Mouse (Mus musculus) erythroid progenitor cell, adult 5-6 weeks (primary cell): ENCODE data around the gene Sbf2. TPM values are rescaled to one million over a fixed set of nuclear protein-coding genes. Genes with fewer than 3 reads are reported as not detected.
"Not testable (repeated sequence)": the region's sequence is repeated elsewhere in the genome, so short reads cannot be mapped to it uniquely, and the experiment has no call there.

ENCODE experiments used
- ATAC-seq: replicated peaks from 2 replicates; pipeline ENCODE4 v1.8.0; 2016; ENCODE audit warnings: moderate number of reproducible peaks, mild to moderate bottlenecking, moderate TSS enrichment, inconsistent platforms; ENCODE audit not compliant: poor library complexity, low FRiP score, severe bottlenecking
- total RNA-seq, 2 experiments: library from RNA; stranded (forward) in 1 of 2; stranded (reverse) in 1 of 2; fragments of 150-400 nt in 1 of 2; fragments of 186-747, 209-891 nt in 1 of 2; gene quantifications; 2 replicates each; pipeline versions ENCODE4 v1.2.3 to v1.2.4; 2015 to 2017; ENCODE audit warnings: low replicate concordance in 2 of 2

The Sbf2 gene
- total RNA-seq, 2 experiments from 2014 or later, result 0.38 to 10.9 TPM

DNA sequence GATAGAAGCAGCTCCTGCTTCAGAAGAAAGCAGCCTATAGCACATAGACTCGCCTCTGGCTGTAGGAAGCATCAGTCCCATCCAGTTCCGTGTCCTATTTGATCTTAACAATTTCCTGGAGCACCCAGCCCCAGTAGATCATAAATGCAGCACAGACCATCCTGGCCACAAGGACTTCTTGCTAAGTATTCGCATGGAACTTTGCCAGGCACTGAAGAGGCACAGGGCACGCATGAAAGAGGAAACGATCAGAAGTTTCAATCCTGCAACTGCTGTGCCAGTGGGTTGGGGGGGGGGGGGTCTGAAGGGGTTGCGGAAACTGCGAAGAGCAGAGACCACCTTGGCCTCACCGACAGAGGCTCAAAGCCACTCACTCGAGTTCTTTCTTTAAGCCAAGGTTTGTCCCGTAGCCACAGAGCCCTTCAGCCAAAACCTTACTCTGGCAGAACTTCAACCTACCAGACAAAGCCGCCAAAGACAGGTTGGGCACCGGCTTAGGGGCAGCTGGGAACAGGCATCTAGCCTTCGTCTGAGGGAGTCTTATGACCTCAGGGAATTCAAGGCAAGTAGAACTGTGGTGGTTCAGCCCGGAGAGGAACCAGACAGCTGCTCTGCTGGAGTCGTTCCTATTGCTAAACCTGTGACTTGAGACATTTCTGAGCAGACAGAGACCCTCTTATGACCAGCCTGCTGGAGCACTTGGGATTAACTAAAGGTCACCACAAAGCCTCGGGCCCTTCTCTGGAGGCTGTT is 16.6 kb upstream of the Sbf2 start:
- no peak for ATAC-seq

DNA sequence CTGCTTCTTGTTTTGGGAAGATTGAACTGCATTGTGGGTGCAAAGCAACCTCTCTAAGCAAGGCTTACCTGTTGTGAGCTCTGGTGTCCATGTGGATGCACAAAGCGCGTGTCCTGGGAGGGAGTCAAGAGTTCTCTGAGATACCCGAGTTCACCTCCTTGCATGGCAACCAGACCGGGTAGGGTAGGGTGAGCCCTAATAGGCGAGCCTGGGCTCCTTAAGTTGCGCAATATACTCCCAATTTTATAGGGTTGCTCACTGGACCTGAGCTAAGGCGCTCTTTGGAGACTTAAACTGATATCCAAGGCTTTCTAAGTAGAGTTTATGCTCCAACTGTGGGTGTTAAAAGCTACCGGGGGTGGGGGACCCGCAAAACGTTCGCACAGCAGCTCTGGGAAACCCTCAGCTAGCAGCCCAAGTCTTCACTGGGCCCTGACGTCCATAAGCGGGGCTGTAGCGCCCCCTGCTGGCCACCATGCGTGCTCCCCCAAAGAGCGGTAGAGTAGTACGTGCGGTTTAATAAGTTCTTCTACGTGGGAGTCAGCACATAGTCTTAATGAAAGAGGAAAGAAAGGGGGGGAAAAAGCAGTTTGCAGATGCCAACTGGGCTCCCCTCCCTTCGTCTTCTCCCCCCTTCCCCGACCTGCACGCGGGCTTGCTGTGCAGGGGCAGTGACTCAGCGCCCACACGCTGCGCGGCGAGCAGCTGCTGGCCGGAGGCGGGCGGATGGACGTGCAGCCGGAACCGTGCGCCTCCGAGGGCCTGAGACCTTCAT is 15.4 kb upstream of the Sbf2 start:
- ATAC-seq, result no peak

DNA sequence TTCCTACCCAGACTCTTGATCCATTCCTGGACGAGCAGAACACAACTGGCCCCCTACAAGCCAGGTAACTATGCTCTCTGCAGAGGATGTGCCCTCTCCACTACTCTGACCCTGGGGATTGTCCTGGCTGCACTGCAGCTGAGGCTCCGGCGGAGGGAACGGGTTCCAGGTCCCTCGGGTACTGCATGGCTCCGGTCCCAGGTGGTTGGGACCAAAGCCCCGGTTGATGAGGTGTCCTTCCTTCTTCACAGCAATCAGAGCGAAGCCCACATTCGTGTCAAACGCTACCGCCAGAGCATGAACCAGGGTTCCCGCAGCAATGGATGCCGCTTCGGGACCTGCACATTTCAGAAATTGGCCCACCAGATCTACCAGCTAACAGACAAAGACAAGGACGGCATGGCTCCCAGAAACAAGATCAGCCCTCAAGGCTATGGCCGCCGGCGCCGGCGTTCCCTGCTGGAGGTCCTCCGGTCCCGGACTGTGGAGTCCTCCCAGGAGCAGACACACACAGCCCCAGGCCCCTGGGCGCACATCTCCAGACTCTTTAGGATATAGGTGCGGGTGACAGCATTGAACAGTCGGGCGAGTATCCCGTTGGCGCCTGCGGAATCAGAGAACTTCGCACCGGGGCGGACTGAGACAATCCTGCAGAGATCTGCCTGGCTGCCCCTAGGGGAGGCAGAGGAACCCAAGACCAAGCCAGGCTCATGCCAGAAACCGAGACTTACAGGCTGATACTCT is 14.1 kb upstream of the Sbf2 start:
- ATAC-seq, result no peak

DNA sequence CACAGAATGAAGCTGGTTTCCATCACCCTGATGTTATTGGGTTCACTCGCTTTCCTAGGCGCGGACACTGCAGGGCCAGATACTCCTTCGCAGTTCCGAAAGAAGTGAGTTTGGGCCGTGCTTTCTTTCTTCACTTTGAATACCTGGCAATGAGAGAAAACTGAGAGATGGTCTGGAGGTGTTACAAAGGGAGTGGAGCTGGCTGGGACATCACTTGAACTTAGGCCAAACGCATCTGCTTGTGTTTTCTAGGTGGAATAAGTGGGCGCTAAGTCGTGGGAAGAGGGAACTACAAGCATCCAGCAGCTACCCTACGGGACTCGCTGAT is 13.5 kb upstream of the Sbf2 start:
- no peak for ATAC-seq

DNA sequence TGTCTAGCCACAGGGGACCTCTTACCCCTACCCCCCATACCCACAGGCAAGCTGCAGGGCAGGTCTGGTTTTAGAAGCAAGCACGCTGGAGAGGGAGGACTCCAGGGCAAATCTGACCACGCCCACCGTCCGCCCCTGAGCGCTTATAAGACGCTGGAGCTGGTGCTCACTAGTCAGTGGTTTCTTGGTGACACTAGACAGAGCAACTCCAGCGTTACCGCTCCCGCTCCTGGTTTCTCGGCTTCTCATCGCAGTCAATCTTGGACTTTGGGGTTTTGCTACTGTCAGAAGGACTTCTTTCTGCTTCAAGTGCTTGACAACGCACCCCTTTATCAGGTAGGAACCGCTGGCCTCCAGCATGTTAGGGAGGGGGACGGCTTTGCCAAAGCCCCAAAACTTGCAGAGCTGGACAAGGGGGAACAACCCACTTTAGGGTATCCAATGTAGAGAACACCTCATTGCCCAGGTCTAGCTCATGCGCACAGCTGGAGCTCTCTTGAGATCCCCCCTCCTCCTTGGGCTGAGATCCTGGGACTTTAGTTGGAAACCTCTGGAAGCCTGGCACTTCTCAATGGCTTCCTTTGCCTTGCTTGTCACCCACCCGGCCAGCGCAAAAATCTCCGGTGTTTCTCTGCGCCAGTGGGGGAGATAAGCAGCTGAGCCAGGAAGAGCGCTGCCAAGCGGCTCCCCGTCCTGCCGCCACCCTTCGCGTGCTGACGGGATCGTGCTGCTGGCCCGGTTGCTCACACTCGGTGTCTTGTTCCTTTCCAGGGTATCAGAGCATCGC is 13.0 kb upstream of the Sbf2 start, which contains the start of gene Adm:
Gene Adm (plus strand): TSS at position 176 of the 787 bp plus-strand sequence.
- ATAC-seq, result no peak

DNA sequence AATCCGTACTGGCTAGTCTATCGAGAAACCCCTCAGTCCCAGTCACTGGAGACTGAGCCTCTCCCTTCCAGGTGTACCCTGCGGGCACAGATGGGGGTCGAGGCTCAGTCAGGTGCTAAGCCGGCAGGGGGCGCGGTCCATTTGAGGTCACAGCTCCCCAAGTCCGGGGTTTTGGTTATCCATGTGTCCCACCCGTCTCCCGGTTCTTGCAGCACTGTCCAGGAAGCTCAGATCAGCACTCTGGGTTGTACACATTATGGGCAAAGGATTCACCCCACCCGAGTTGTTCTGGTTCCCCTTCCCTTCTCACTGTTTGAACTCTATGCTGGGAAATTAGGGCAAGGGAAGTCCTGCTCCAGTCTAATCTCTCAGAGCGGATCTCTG is 12.4 kb upstream of the Sbf2 start:
- ATAC-seq, result no peak

DNA sequence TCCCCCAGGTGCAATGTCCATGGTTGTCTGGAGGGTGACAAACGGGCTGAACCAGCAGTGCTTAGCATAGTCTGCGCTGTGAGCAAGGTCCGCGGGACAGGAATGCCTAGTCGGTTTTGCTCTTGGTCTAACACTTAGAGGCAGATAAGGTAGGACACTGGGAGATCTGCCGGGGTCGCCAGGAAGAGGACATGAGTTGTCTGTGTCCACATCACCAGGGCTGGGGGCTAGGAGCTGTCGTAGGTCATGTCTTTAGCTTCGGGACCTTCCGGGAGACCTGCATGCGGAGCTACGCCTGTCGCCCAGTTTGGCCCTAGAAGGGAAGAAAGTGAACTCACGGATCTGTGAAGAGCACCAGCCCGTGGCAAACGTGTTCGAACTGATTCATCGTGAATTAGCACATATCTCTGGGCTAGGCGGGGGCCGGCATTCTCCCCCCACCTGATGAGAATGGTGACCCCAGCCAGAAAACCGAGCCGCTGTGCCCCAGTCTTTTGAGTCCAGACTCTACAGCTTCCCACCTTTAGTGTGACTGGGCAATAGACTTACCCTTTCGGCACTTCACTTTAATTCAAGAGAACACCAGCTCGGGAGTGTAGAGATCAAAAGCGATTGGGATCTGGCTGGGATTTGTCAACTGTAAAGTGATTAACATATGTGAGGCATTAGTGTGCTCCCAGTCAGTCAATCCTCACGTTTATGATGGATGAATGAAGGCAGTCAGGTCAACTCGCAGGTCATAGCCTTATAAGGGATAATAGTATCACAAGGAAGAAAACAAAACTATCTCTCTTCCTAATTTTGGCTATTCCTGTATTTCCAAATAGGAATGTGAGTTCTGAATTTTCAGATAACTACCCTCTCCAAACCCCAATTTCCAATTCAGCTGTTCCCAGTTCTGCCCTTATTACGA is 11.7 kb upstream of the Sbf2 start:
- no peak for ATAC-seq

DNA sequence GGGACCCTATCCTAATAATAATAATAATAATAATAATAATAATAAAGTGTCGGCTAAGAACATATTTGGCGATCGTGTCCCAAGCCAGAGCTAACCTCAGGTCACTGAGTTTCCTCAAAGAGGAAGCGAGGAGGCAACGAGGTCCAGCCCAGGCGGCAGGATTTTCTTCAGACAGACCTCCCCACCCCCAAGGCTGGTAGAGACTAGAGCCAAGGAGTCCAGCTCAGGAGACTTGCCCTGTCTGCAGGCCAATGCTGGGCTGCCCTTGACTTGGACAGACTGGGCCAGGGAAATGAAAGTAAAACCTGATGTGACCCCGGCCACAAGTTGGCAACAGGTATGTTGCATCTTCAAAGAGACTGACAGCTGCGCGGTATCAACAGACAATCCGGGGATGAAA is 10.8 kb upstream of the Sbf2 start:
- ATAC-seq, result no peak

DNA sequence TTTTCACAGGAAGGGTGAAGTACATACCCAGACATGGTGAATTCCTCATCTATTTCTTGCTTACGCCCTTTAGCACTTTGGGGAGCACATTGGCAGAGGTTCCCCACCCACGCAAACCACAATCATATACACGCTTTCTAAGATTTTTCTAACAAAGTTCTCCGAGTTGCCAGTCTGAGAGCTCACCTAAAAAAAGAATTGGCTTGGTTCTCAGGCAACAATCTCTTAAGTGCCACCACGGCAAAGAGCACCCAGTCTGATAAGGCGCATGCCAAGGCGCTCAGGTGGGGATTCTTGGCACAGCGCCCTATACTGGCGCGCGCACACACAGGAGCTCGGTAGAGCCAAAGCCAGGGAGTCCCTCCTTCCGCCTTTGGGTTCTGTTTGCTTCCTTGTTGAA is 10.2 kb upstream of the Sbf2 start:
- ATAC-seq, result no peak

DNA sequence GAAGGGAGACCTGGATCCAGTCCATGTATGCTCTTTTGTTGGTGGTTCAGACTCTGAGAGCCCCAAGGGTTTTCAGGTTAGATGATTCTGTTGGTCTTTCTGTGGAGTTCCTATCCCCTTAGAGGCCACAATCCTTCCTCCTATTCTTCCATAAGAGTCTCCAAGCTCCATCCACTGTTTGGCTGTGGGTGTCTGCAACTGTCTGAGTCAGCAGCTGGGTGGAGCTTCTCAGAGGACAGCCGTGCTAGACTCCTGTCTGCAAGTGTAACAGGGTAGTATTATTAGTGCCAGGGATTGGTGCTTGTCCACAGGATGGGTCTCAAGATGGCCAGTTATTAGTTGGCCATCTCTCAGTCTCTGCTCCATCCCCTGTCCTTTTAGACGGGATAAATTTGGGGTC is 9.3 kb upstream of the Sbf2 start:
- ATAC-seq, result no peak

DNA sequence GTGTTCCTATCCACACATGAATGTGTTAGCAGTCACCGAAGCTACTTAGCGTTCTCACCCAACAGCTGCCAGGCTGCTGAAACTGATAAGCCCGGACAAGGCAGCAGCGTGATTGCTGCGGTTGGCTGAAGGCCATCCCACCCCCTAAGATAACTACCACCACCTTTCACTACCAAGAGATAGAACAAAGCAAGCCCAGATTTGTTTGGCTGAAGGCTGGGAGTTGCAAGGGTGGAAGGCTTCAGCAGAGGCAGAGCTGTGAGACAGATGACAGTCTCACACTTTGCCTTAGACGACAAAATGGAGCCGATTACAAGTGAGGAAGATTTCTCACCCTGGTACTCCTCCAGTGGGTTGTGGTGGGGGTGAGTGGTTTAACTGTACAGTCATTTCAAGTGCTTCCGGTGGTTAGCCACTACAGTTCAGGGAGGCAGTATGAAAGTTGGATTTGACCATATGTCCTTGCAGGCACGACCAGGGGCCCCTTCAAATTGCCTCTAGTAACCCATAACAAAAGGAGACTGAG is 4.4 kb upstream of the Sbf2 start:
- ATAC-seq, result no peak

DNA sequence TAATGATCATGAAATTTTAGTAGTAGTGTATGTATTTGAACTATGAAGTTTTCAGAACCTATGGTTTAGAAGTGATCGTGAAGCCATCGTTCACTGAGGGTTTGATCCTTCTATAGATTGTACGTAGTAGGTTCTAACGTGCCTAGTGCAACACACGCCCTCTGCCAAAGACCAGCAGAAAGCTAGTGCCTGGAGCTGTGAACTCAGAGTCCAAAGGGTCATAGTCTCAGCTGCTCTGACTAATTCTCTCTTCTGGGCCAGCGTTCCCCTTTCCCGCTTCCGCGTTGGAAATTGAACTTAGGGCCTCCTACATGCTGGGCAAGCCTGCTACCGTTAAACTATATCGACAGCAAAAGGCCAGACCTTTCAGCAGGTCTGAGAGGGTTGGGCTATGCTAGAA is 1.1 kb upstream of the Sbf2 start:
- no peak for ATAC-seq

DNA sequence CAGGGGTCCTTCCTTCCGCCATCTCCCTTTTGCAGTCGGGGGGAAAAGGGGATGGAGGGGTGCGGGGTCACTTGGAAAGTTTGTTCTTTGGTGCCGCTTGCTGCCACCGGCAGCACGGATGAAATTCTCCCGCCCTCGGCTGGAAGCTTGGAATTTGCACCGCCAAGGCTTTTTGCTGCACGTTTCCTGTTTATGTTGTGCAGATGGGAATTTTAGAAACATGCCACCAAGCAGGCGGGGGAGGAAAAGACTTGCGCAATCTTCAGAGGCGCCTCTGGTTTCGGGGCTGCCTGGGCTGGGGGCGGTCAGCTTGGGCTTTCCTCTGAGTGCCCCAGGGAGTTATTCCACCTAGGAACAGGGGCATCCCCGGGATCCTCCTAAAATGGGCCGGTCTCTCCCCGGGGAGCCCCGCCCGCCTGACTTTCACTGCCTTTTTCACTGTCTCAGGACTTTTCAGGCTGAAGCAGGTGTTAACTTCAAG is 469 bp upstream of the Sbf2 start:
- no peak for ATAC-seq

DNA sequence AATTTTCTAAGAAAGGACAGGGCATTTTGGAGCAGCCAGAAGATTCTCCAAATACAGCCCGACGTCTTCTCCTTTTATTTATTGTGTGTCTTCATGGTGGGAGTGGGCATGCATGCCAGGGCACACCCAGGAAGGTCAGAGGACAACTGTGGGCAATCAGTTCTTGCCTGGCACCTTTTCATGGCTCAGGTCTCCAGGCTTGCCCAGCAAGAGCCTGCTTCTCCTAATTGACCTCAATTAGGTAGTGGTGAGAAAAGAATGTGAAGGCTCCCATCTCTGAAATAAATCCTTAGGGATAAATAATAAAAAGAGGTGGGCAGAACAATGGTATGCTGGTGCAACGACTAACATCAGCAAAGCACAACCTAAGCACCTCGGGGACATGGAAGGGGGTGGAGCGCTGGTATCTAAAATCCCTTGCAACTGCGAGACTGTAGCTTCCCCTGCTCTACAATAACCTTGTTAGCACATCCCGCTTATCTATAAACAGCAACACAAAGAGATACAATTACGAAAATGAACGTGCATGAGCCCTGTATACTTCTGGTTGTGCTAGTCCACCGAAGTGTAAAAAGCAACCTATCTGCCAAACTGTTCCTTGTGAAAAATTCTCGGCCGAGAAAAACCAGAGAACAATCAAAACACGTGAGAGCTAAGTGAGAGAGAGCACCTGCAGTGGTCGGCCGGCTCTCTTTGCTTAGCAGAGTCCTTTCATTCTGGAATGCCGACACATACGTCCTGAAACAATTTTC is 1.2 kb downstream of the Sbf2 start:
- ATAC-seq, result no peak

DNA sequence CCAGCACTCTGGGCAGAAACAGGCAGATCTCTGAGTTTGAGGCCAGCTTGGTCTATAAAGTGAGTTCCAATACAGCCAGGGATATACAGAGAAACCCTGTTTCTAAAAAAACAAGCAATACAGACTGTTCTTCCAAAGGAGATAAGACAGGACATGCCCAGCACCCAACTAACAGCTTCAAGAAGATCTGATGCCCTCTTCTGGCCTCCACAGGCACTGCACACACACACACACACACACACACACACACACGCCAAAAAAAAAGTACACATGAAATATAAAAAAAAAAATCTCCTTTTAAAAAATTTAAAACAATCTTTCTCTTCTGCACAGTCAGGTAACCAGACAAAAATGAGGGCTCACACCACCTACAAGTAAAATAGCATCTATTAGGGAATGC is 7.8 kb downstream of the Sbf2 start:
- ATAC-seq, result no peak

DNA sequence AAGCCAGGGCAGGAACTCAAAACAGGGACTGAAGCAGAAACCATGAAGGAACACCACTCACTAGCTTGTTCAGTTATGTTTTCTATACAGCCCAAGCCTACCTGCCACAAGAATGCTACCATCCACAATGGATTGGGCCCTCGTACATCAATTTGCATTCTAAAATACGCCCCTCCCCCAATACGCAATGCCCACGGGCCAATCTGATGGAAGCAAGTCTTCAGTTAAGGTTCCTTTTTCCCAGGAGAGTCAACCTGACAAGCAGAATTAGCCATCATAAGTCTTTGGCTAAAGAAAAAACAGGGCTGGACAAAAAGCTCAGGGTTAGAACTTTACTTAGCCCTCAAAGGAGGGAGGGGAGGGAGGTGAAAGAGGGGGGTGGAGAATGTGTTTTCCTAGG is 9.2 kb downstream of the Sbf2 start:
- no peak for ATAC-seq

DNA sequence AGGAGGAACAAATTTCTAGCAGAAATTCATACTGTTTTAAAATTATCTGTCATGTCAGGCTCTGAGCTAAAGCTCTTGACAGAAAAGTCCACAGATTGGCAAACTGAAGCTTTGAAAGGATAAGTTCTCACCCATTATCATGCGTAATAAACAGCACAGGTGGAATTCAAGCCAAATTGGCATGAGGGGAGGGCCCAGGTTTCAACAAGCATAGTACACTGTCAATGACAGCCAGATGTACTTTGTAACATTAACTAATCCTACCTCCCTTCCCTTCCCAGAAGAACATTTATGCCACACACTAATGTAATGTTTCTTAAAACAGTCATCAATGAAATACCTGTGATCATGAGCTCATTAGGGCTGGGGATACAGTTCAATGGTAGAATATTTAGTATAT is 17.6 kb downstream of the Sbf2 start:
- no peak for ATAC-seq

DNA sequence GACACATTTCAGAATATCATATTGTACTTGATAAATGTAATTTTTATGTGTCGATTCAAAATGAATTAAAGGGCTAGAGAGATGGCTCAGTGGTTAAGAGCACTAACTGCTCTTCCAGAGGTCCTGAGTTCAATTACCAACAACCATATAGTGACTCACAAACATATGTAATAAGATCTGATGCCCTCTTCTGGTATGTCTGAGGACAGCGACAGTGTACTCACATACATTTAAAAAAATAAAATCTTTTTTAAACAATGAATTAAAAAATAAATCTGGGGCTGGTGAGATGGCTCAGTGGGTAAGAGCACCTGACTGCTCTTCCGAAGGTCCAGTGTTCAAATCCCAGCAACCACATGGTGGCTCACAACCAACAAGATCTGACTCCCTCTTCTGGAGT is 20.7 kb downstream of the Sbf2 start:
- not testable (repeated sequence) for ATAC-seq
